Mouse (Mus musculus) kidney, embryonic 14.5 days (tissue): ENCODE measurements at regions not wholly inside any gene's neighbourhood (a gene's known extent, or its start where the extent isn't known, plus 50 kb on each side); places are given as distances from the start of the nearest gene placed in this dataset.

Experiments
- ATAC-seq: fragments of 200-750 bp; cut with Nextera tagmentation; 2 replicates; pipeline ENCODE4 v1.8.0; 2017; ENCODE audit warnings: moderate number of reproducible peaks, mild to moderate bottlenecking, moderate TSS enrichment, moderate library complexity; ENCODE audit not compliant: low FRiP score, low TSS enrichment
- H3K27ac ChIP-seq: fragments of 300-500 bp; sonication (generic); 2 replicates; pipeline ENCODE4 v1.5.1; 2014; ENCODE audit warnings: low read depth, mild to moderate bottlenecking, low read length, moderate library complexity, mixed read lengths
- H3K27me3 ChIP-seq: fragments of 300-500 bp; sonication (generic); 2 replicates; pipeline ENCODE4 v1.6.1; 2014; ENCODE audit warnings: mild to moderate bottlenecking, low read length; ENCODE audit not compliant: control insufficient read depth, insufficient read depth
- H3K36me3 ChIP-seq: fragments of 300-500 bp; sonication (generic); 2 replicates; pipeline ENCODE4 v1.6.1; 2014; ENCODE audit warnings: low read length, mixed read lengths; ENCODE audit not compliant: control insufficient read depth, insufficient read depth
- H3K4me1 ChIP-seq: fragments of 300-500 bp; sonication (generic); 2 replicates; pipeline ENCODE4 v1.6.1; 2014; ENCODE audit warnings: low read length, mixed read lengths; ENCODE audit not compliant: control insufficient read depth, insufficient read depth
- H3K4me2 ChIP-seq: fragments of 300-500 bp; sonication (generic); replicated peaks from 2 replicates; pipeline ENCODE4 v1.6.1; 2014; ENCODE audit warnings: low read depth, mild to moderate bottlenecking, low read length
- H3K4me3 ChIP-seq: fragments of 300-500 bp; sonication (generic); 2 replicates; pipeline ENCODE4 v1.5.1; 2014; ENCODE audit warnings: mild to moderate bottlenecking, low read length
- H3K9ac ChIP-seq: fragments of 300-500 bp; sonication (generic); 2 replicates; pipeline ENCODE4 v1.6.1; 2014; ENCODE audit warnings: low read depth, mild to moderate bottlenecking, low read length, moderate library complexity
- H3K9me3 ChIP-seq: fragments of 300-500 bp; sonication (generic); 2 replicates; pipeline ENCODE4 v1.6.1; 2016; ENCODE audit warnings: low read length; ENCODE audit not compliant: control insufficient read depth
- WGBS: fragments of 180-500 bp; shearing (Covaris S2); extraction: QIAGEN DNeasy Blood & Tissue Kit; methylation state at CpG from one replicate; pipeline ENCODE4 v1.1.7; 2014; 5-methylcytosine and 5-hydroxymethylcytosine counted together

DNA sequence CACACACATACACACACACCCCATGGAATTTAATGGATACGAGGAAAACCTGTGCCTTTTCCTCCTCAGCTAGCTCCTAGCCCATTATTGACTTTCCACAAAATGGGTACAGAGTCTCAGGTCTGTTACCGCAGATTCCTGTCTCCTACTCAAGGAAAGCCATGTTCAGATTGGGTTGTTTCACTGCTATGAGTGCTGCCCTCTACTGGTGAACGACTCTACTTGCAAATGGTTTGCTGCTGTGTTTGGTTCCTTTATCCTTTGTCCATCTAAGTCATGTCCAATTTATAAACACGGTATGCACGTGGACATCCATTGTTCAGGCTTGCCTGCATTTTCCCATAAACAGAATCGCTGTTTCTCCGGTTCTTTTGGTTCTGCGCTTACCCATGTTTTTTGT lies 144.4 kb upstream of the Acsl4 start:
- no peak for ATAC-seq
- no peaks in the 10 kb centered on the region for H3K9me3 ChIP-seq
- H3K4me2 ChIP-seq: no peak overlapping the region
- no peak overlapping the region for H3K27ac ChIP-seq
- H3K4me3 ChIP-seq: no peak overlapping the region
- WGBS: 40% methylated on average over 8 of the region's 8 CpGs
- H3K27me3 ChIP-seq: no peaks in the 10 kb centered on the region
- H3K36me3 ChIP-seq: no peaks in the 10 kb centered on the region
- H3K4me1 ChIP-seq: no peaks in the 10 kb centered on the region
- no peak overlapping the region for H3K9ac ChIP-seq

DNA sequence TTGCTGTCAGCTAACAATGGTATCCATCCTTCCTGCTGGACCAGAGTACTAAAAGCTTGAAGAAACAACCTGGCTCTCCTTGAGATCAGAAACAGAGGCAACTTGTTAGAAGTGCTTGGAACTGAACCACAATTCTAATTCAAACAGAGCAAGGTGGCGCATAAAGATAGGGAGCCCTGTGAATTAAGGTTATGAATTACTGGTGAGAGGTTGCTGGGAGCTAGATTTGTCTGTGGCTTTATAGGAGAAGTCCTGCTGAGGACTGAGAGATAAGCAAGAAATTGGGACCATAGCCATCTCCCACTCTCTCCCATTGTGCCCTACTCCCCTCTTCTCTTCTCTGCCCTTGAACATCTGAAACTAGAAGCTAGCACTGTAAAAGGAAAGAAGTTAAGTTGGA lies 145.2 kb upstream of the Acsl4 start:
- Histone ChIP-seq H3K4me1 (no peaks in the 10 kb centered on the region), H3K9ac (no peak overlapping the region), H3K27ac (no peak overlapping the region), H3K4me2 (no peak overlapping the region), H3K9me3 (no peaks in the 10 kb centered on the region), H3K27me3 (no peaks in the 10 kb centered on the region), H3K36me3 (no peaks in the 10 kb centered on the region), H3K4me3 (no peak overlapping the region)
- no peak for ATAC-seq
- WGBS: 92% methylated on average over 1 of the region's 1 CpGs

DNA sequence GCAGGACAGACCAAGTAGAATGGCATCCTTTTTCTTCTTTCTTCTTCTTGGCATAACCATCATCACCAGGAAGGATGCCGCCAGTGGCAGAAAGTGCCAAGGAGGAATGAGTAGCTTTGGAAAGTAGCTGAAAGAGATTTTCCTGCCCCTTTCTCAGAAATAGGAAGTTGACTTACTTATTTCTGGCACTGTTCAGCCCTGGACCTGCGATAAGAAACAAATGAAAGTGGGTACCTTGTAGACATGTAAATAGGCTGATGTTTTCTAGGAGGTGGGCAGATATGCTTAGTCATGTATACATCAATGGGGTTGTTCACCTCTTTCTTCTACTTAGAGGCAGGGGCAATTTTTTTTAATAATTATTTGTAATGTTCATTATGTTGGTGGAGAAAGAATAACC lies 145.3 kb upstream of the Tmem164 start:
- Histone ChIP-seq H3K4me2 (no peak overlapping the region), H3K27me3 (no peaks in the 10 kb centered on the region), H3K4me3 (no peak overlapping the region), H3K9me3 (no peaks in the 10 kb centered on the region), H3K4me1 (no peaks in the 10 kb centered on the region), H3K27ac (no peak overlapping the region), H3K9ac (no peak overlapping the region), H3K36me3 (no peaks in the 10 kb centered on the region)
- WGBS: 99% methylated on average over 2 of the region's 2 CpGs
- no peak for ATAC-seq

DNA sequence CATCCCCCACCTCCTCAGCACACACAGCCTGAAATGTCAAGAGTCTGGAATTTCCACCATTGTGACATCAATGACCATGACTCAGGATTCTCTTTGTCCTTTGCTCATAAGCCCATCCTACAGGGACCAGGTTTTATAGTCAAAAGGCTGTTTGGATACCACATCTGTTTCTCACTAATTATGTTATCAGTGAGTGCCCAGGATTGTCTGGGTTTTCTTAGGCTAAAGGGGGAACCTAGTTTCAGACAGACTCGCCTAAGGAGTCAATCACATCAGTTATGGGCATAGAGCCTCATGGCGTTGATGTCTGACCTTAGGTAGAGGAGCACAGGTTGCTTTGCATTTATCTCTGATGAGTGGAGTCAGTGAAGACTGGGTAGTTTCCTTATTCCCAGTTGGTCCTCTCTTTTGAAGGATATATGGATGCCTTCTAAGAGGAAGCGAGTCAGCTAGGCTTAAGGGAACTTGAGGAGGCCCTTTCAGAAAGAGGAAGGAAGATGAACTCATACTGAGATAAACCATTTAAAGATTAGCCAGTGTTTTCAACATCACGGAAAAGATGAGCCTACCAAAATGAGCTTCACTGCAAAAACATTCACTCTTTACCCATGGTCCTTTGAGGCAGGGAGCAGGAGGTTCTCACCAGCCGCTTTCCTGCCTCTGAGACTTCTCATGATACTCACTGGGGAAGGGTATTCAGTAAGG lies 143.8 kb upstream of the Tmem164 start:
- WGBS: 83% methylated on average over 5 of the region's 5 CpGs
- Histone ChIP-seq H3K9me3 (no peaks in the 10 kb centered on the region), H3K4me2 (no peak overlapping the region), H3K27ac (no peak overlapping the region), H3K4me3 (no peak overlapping the region), H3K27me3 (no peaks in the 10 kb centered on the region), H3K9ac (no peak overlapping the region), H3K4me1 (no peaks in the 10 kb centered on the region), H3K36me3 (no peaks in the 10 kb centered on the region)
- no peak for ATAC-seq

DNA sequence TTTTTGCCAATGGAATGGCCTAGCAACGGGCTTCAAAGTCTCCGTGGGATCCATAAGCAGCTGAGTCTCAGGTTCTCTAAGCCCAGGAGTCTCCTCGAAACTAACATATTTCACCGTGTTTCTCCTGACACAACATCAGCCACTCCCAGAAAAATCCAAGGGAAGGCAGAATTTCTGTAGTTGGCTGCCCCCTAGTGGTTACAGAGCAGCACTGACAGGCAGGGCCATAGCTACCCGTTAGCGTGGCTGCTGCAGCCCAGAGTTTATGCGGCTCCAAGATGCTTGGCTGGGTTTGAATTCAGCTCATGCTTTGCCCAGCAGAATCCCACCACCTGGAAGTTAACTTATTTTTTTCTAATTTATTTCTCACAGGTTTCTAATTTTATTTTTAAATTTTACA lies 140.9 kb upstream of the Tmem164 start:
- no peaks in the 10 kb centered on the region for H3K27me3 ChIP-seq
- H3K36me3 ChIP-seq: no peaks in the 10 kb centered on the region
- 19% methylated on average over 7 of the region's 7 CpGs for WGBS
- no peak overlapping the region for H3K4me3 ChIP-seq
- H3K9me3 ChIP-seq: no peaks in the 10 kb centered on the region
- H3K4me2 ChIP-seq: no peak overlapping the region
- H3K27ac ChIP-seq: no peak overlapping the region
- peak; percentile 57 for ATAC-seq
- H3K4me1 ChIP-seq: no peaks in the 10 kb centered on the region
- no peak overlapping the region for H3K9ac ChIP-seq

DNA sequence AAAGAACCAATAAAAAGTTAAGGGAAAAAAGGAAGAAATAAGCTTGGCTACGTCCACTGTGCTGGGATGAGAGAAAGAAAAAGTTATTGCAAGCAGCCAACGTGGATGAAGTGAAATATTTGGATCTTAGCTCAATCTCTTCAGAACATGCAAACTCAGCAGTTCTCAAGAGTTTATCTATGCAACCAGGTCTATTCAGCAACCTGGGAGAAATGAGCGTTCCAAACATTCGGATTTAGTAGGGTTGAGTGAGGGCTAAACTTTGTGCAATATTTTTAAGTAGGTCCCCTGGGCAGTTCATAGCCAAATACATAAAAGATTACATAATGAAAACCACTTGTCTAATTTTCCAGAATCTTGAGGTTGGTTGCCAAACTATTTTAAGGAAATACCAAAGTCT lies 129.0 kb upstream of the Tmem164 start:
- H3K9me3 ChIP-seq: no peaks in the 10 kb centered on the region
- no peaks in the 10 kb centered on the region for H3K27me3 ChIP-seq
- H3K9ac ChIP-seq: no peak overlapping the region
- H3K36me3 ChIP-seq: no peaks in the 10 kb centered on the region
- no peak for ATAC-seq
- 78% methylated on average over 4 of the region's 4 CpGs for WGBS
- H3K4me1 ChIP-seq: no peaks in the 10 kb centered on the region
- H3K4me3 ChIP-seq: no peak overlapping the region
- H3K27ac ChIP-seq: no peak overlapping the region
- no peak overlapping the region for H3K4me2 ChIP-seq

DNA sequence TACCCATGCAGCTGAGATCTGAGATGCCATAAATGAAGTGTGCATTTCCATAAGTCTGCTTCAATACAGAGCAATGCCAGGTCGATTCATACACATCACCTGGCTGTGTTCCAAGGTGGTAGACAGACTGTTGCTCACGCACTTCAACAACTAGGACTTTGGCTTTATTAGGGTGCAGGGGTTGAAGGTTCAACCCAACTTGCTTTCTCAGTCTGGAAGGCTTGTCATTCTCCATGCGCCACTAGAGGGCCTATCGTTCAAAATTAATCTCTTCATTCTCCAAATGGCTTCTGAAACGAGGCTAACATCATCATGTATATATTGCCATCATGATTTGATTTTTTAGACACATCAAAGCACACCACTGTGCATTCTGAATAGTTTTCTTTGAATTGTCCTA lies 127.0 kb upstream of the Tmem164 start:
- H3K27me3 ChIP-seq: no peaks in the 10 kb centered on the region
- H3K27ac ChIP-seq: no peak overlapping the region
- H3K4me1 ChIP-seq: no peaks in the 10 kb centered on the region
- no peak for ATAC-seq
- H3K9me3 ChIP-seq: no peaks in the 10 kb centered on the region
- no peaks in the 10 kb centered on the region for H3K36me3 ChIP-seq
- WGBS: 26% methylated on average over 5 of the region's 5 CpGs
- no peak overlapping the region for H3K9ac ChIP-seq
- no peak overlapping the region for H3K4me2 ChIP-seq
- no peak overlapping the region for H3K4me3 ChIP-seq

DNA sequence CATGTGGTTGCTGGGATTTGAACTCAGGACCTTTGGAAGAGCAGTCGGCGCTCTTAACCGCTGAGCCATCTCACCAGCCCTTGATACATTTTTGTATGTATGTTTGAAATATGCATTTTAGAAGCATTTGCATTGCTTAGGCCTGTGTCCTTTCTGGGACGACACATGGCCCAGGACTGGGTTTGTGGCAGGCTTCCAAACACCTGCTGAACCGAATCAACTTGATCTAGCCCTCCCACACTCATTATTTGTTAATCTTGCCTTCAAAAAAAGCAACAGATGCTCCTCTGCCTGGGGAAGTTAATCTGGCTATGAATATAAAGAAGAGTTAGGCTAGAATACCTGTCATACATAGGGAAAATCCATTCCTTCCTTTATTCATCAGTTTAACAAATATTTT lies 123.7 kb upstream of the Tmem164 start:
- H3K9ac ChIP-seq: no peak overlapping the region
- 73% methylated on average over 5 of the region's 5 CpGs for WGBS
- no peak overlapping the region for H3K4me2 ChIP-seq
- no peaks in the 10 kb centered on the region for H3K9me3 ChIP-seq
- H3K27me3 ChIP-seq: no peaks in the 10 kb centered on the region
- ATAC-seq: no peak
- H3K36me3 ChIP-seq: no peaks in the 10 kb centered on the region
- no peaks in the 10 kb centered on the region for H3K4me1 ChIP-seq
- H3K27ac ChIP-seq: no peak overlapping the region
- no peak overlapping the region for H3K4me3 ChIP-seq

DNA sequence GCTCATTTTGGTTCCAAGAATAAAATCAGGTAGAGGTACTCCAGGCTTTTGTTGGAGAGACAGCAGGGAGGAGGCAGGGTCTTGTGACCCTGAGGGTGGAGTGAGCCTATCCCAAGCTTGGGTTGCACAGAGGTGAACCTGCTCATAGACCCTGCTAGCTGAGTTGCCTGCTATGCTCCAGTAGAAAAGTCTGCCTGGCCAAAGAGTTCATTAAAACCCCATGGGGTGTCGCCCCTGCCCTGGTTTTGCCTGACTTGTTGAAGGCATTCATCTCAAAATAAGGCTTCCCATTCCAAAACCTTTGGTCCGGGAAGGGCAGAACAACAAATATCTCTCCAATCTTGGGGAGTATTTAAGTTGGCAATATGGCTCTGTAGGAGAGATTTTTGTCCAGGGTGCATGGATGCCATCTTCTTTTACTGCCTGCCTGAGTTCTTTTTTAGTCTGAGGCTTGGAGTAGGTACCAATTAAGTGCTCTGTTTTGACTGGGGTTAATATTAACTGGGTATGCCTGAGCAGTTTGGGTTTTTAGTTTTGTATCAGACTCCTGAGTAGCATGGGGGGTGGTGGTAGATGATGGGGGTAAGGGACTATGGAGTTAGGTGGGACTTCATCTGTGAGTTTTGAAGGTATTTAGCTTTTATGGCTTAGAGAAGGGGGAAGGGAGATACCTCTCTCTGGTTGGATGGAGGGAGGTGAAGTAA lies 120.8 kb upstream of the Tmem164 start:
- Histone ChIP-seq H3K4me3 (no peak overlapping the region), H3K9me3 (no peaks in the 10 kb centered on the region), H3K36me3 (no peaks in the 10 kb centered on the region), H3K9ac (no peak overlapping the region), H3K27ac (no peak overlapping the region), H3K4me1 (no peaks in the 10 kb centered on the region), H3K27me3 (no peaks in the 10 kb centered on the region), H3K4me2 (no peak overlapping the region)
- 45% methylated on average over 2 of the region's 2 CpGs for WGBS
- peak; percentile 73; the same call in 1 of the 2 replicates for ATAC-seq
